Mouse (Mus musculus) urinary bladder, postnatal 4 days (tissue): ENCODE data around the gene Ghrl.

Source experiments
- DNase-seq, 2 experiments: peaks; one replicate each; pipeline ENCODE4 v3.0.0; 2021 to 2022; ENCODE audit warnings: low spot score in 2 of 2

Gene Ghrl

DNA sequence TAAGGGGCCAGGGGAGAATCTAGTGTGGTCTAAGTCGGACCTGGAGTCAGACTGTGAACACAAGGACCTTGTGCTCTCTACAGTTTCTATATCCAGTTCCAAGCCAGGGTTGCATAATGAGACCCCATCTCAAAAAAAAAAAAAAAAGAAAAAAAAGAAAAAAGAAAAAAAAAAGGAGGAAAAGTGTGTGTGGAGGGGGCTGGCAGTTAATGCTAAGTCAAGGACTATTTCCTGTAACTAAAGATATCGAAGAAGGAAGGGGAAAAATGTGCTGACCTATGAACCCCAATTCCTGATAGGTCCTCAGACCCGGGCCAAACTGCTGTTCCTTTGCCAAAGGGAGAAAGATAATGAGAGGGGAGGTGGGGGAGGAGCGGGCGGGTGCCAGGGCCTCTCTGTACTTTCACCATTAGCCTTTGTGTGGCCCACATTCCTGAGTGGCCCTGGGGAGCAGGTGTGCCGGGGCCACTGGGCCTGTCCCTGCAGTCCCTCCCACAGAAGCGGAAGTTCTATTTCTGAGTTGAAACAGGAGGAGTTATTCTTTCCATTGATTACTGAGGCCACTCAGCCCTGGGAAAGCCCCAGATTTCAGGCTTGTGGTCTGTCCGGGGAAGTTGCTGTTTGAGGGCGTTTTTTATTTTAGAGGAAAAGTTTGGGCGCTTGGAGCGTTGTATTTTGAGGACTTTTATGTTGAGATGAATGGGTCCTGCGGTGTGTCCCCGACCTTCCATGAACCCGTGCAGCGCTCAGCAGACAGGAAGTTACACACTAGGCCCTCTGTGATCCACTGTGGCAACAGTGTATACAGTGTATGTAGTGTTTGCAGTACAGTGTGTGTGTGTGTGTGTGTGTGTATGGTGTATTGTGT is 51.2 kb downstream of the Ghrl start:
- peak in 1 of 2 experiments; percentile 48 for DNase-seq

GRCm38 (mm10) chr6:113667611-113668122 is 52.0 kb downstream of the Ghrl start:
- DNase-seq: no peak
